Mouse (Mus musculus): Measurements from ENCODE around the gene Ghrh.

The Ghrh gene

GRCm38 (mm10) chr2:157308273-157308917, 38.9 kb downstream of the Ghrh start:
- DNase-seq (ENCODE audit: low read depth, low spot score) = no peak

- no peak for DNase-seq (ENCODE audit: low read depth, low spot score)
Measured at GRCm38 (mm10) chr2:157307715-157308265, 39.5 kb downstream of the Ghrh start.

GRCm38 (mm10) chr2:157306091-157307032, 40.9 kb downstream of the Ghrh start:
- DNase-seq (ENCODE audit: low read depth, low spot score) = no peak

DNA sequence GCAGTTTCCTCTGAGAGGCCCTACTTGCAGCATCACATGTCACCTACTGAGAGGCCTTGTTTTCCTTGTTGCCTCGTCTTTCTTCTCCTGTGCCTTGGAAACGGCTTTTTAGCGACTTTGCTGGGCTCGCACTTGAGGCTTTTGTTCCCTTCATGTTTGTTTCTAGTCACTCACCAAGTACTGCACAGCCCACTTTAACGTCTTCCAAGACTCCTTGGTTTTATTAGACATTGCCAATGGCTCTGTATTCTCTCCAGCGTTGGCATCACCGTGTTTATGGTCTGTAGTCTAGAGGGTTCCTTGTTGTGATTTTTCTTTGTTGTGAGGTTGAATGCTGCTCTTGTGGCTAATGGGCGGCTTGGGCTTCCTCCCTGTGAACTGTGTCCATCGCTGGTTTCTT, 44.2 kb downstream of the Ghrh start:
- DNase-seq (ENCODE audit: low read depth, low spot score) = no peak

GRCm38 (mm10) chr2:157300051-157300450, 47.3 kb downstream of the Ghrh start:
- DNase-seq (ENCODE audit: low read depth, low spot score) = no peak

GRCm38 (mm10) chr2:157296105-157296689, 51.1 kb downstream of the Ghrh start:
- DNase-seq (ENCODE audit: low read depth, low spot score) = no peak

GRCm38 (mm10) chr2:157292093-157292492, 55.2 kb downstream of the Ghrh start:
- DNase-seq (ENCODE audit: low read depth, low spot score) = peak; percentile 70

DNA sequence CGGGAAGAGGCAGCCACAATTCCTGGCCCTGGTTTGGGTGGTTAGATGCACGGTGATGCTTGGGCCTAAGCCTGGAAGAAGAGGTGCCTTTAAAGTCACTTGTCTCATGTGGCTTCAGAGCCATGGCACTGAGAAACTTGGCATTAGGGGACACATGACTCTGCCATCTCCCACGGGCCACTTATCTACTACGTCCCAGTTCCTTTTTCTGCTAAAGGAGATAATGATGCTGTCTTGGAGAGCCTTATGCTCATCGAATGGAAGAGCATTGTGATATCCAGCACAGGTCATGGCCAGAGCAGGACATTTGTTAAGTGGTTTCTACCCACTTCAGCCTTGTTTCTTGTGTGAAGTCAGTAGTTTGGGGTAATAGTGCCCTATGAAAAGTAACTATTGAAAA, 58.3 kb downstream of the Ghrh start:
- DNase-seq (ENCODE audit: low read depth, low spot score) = no peak

GRCm38 (mm10) chr2:157287542-157287941, 59.8 kb downstream of the Ghrh start:
- DNase-seq (ENCODE audit: low read depth, low spot score) = peak; percentile 74

DNA sequence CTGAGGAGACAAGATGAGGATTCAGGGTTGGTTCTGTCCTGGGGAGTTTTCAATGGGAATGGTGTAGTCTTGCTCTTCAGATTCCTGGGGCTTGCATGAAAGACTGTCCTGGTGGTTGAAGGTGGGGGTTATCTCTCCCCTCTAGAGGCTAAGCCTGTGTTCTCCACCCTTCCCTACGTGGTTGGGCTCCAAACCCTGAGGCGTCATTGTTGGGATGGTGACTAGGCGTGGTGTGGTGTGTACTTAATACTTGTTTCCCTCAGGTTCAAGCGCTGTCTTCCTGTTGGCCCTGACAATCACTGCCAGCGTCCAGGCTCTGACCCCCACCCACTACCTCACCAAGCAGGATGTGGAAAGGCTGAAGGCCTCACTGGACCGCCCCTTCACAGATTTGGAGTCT, 64.0 kb downstream of the Ghrh start:
- peak; percentile 59 for DNase-seq (ENCODE audit: low read depth, low spot score)
